Mouse (Mus musculus) adipocyte (in vitro differentiated cells): ENCODE measurements around the gene Cyb5r3.
"Not testable (repeated sequence)": the region's sequence is repeated elsewhere in the genome, so short reads cannot be mapped to it uniquely, and the experiment has no call there.

Experiments used
- DNase-seq: peaks from one replicate; pipeline ENCODE4 v3.0.0-alpha.2; 2016; ENCODE audit warnings: low spot score

Cyb5r3 gene

GRCm38 (mm10) chr15:83150694-83151093 is 21.7 kb downstream of the Cyb5r3 start:
- DNase-seq = no peak

GRCm38 (mm10) chr15:83150073-83150442 is 22.3 kb downstream of the Cyb5r3 start:
- no peak for DNase-seq

- peak; percentile 97 for DNase-seq
Observed at GRCm38 (mm10) chr15:83149196-83150072, 23.0 kb downstream of the Cyb5r3 start, which contains the start of gene Poldip3. Poldip3 (minus strand) TSS chr15:83149384.

- no peak for DNase-seq
Observed at GRCm38 (mm10) chr15:83148801-83149195, 23.6 kb downstream of the Cyb5r3 start.

GRCm38 (mm10) chr15:83148395-83148794 is 24.0 kb downstream of the Cyb5r3 start:
- peak; percentile 51 for DNase-seq

- no peak for DNase-seq
Observed at GRCm38 (mm10) chr15:83145541-83145940, 26.9 kb downstream of the Cyb5r3 start.

GRCm38 (mm10) chr15:83142861-83143260 is 29.5 kb downstream of the Cyb5r3 start:
- no peak for DNase-seq

GRCm38 (mm10) chr15:83135654-83136053 is 36.7 kb downstream of the Cyb5r3 start:
- no peak for DNase-seq

GRCm38 (mm10) chr15:83134671-83135070 is 37.7 kb downstream of the Cyb5r3 start:
- DNase-seq = no peak

GRCm38 (mm10) chr15:83129530-83130231 is 42.7 kb downstream of the Cyb5r3 start:
- DNase-seq = no peak

GRCm38 (mm10) chr15:83127037-83127436 is 45.4 kb downstream of the Cyb5r3 start:
- DNase-seq = not testable (repeated sequence)

- DNase-seq = no peak
Observed at GRCm38 (mm10) chr15:83126582-83126981, 45.8 kb downstream of the Cyb5r3 start.

- no peak for DNase-seq
Observed at GRCm38 (mm10) chr15:83124625-83125024, 47.8 kb downstream of the Cyb5r3 start.

- DNase-seq = peak; percentile 89
Observed at GRCm38 (mm10) chr15:83122566-83123145, 49.7 kb downstream of the Cyb5r3 start, which contains the start of gene Rrp7a. Rrp7a (minus strand) TSS chr15:83122801.

- DNase-seq = peak; percentile 34
Observed at GRCm38 (mm10) chr15:83121709-83122565, 50.5 kb downstream of the Cyb5r3 start.

GRCm38 (mm10) chr15:83118360-83118759 is 54.0 kb downstream of the Cyb5r3 start:
- peak; percentile 74 for DNase-seq

- DNase-seq = no peak
Observed at GRCm38 (mm10) chr15:83115071-83115470, 57.3 kb downstream of the Cyb5r3 start.

- no peak for DNase-seq
Observed at GRCm38 (mm10) chr15:83114106-83114505, 58.3 kb downstream of the Cyb5r3 start.

GRCm38 (mm10) chr15:83112898-83113297 is 59.5 kb downstream of the Cyb5r3 start:
- DNase-seq = peak; percentile 61

GRCm38 (mm10) chr15:83111874-83112273 is 60.5 kb downstream of the Cyb5r3 start:
- no peak for DNase-seq

GRCm38 (mm10) chr15:83111290-83111689 is 61.1 kb downstream of the Cyb5r3 start:
- DNase-seq = no peak

- DNase-seq = no peak
Observed at GRCm38 (mm10) chr15:83107814-83108213, 64.6 kb downstream of the Cyb5r3 start.
